Mouse (Mus musculus): ENCODE results near the gene Tmem106c. TPM values are rescaled to one million over a fixed set of nuclear protein-coding genes. Genes with fewer than 3 reads are reported as not detected.
A peak's percentile ranks its signal among the peaks of the same experiment; 100 is the strongest.

Tmem106c gene
- polyA plus RNA-seq, 1 experiment from 2014 or later = 18.1 TPM

DNA sequence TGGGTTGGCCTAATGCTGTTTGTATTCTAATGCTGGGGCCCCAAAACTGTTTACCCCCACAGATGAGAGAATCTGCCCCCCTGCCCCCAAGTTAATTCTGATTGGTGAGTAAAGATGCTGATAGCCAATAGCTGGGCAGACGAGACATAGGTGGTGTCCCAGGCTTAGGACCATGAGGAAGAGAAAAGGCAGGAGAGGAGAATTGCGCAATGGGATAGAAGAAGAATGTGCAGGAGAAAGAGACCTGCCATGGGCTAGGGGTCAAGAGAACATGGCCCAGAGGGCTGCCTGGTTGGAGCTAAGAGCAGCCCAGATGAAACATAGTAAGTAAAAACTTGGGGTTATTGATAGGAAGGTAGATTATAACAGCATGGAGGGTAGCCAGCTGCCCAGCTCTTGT is 23.9 kb upstream of the Tmem106c start:
- Histone ChIP-seq H3K27ac (no peak overlapping the region), H3K9me3 (replicated peaks) (no peaks in the 10 kb centered on the region), H3K4me3 (no peak overlapping the region), H3K27me3 (replicated peaks) (0 out of 2 replicates have a peak, but pooled peaks cover 8% of the 10 kb centered on the region), H3K36me3 (no peaks in the 10 kb centered on the region), H3K4me2 (no peak overlapping the region), H3K4me1 (no peaks in the 10 kb centered on the region), H3K9ac (no peak overlapping the region)
- ATAC-seq = no peak
- WGBS (ENCODE audit: insufficient replicate concordance) = 70% methylated on average over 2 of the region's 2 CpGs

DNA sequence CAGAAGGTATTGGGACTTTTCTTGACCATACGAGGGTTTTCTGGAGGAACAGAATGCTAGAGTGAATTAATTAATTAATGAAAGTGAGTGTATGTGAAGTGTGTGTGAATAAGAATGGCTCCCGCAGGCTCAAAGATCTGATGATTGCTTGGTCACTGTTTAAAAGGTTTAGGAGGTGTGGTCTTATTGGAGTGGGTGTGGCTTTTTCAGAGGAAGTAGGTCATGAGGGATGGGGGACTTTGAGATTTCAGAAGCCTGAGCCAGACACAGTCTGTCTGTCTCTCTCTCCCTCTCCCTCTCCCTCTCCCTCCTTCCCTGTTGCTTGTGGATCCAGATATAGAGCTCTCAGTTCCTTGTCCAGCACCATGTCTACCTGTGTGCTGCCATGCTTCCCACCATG is 22.7 kb upstream of the Tmem106c start:
- no peak overlapping the region for H3K4me2 ChIP-seq
- no peak overlapping the region for H3K4me3 ChIP-seq
- H3K36me3 ChIP-seq = no peaks in the 10 kb centered on the region
- ATAC-seq = no peak
- H3K9me3 ChIP-seq (replicated peaks) = no peaks in the 10 kb centered on the region
- no peak overlapping the region for H3K27ac ChIP-seq
- H3K27me3 ChIP-seq (replicated peaks) = 0 out of 2 replicates have a peak, but pooled peaks cover 10% of the 10 kb centered on the region
- WGBS (ENCODE audit: insufficient replicate concordance) = 61% methylated on average over 2 of the region's 2 CpGs
- H3K9ac ChIP-seq = no peak overlapping the region
- H3K4me1 ChIP-seq = no peaks in the 10 kb centered on the region

DNA sequence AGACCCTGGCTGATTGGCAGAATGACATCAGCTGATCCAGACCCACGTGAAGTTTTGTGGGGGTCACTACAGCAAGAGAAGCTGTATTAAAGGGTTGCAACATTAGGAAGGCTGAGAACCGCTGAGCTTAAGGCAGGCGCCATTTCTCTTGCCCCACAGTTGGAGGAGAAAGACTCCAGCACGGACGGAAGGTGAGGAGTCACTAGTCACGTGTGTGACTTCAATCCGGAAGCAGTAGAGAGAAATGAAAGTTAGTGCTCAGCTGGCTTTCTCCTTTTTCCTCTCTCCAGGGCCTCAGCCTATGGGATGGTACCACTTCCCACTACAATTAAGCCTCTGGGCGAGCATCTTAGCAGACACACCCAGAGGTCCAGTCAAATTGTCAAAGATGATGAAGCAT is 21.5 kb upstream of the Tmem106c start:
- Histone ChIP-seq H3K4me1 (no peaks in the 10 kb centered on the region), H3K36me3 (no peaks in the 10 kb centered on the region), H3K9ac (no peak overlapping the region), H3K4me2 (no peak overlapping the region), H3K9me3 (replicated peaks) (no peaks in the 10 kb centered on the region), H3K4me3 (no peak overlapping the region), H3K27ac (no peak overlapping the region), H3K27me3 (replicated peaks) (0 out of 2 replicates have a peak, but pooled peaks cover 10% of the 10 kb centered on the region)
- 65% methylated on average over 8 of the region's 8 CpGs for WGBS (ENCODE audit: insufficient replicate concordance)
- no peak for ATAC-seq

DNA sequence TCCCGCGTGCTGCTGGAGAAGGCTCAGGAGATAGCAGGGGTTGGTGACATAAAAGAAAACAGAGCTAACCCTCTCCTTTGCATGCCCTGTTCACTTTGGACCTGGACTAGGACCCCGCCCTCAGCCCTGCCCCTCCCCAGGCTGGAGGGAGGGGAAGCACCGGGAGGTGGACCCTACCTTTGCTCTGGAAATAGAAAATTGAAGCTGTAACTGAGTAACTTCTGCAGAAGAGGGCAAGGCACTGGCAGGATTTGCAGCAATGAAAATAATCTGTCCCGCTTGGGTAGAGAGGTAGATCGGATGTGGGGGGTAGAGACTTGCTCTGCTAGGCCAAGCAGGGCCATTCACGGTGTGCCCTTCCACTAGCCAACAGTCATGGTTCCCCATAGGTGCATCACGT is 20.6 kb upstream of the Tmem106c start:
- WGBS (ENCODE audit: insufficient replicate concordance) = 71% methylated on average over 8 of the region's 8 CpGs
- no peak for ATAC-seq
- H3K9ac ChIP-seq = no peak overlapping the region
- H3K4me3 ChIP-seq = no peak overlapping the region
- no peaks in the 10 kb centered on the region for H3K36me3 ChIP-seq
- no peaks in the 10 kb centered on the region for H3K4me1 ChIP-seq
- H3K4me2 ChIP-seq = no peak overlapping the region
- H3K27me3 ChIP-seq (replicated peaks) = 0 out of 2 replicates have a peak, but pooled peaks cover 16% of the 10 kb centered on the region
- H3K9me3 ChIP-seq (replicated peaks) = no peaks in the 10 kb centered on the region
- no peak overlapping the region for H3K27ac ChIP-seq

DNA sequence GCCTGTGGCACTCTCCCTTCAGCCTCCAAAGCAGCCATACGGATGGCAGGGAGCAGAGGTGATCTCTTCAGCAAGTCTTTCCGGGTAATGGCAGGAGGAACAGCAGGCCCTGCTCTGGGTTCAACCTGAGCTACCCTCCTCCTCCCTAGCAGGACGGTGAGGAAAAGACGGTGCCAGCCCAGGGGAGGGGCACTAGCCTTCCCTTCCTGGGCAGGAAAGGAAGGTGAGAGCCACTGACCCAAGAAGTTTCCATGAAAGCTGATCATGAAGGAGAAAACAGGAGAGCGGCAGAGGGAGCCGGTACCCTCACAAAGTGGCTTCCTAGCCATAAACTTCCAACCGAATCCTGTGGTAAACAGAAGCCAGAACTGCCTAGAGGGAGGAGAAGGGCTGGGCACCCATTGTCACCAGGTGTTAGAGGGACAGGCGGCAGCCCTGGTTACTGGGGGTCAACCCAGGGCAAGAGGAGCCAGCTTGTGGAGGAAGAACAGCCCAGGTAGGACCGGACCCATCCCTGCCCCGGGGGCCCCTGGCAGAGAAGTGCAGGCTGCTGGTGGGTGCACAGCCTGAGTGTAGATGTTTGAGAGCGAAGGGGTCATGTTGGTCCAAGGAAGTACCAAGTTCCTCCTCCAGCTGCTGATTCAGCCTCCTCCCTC is 19.0 kb upstream of the Tmem106c start:
- Histone ChIP-seq H3K9me3 (replicated peaks) (no peaks in the 10 kb centered on the region), H3K4me3 (no peak overlapping the region), H3K27me3 (replicated peaks) (peaks cover 30% of the 10 kb centered on the region; the same call in 1 of the 2 replicates), H3K4me1 (no peaks in the 10 kb centered on the region), H3K9ac (no peak overlapping the region), H3K27ac (no peak overlapping the region), H3K4me2 (no peak overlapping the region), H3K36me3 (no peaks in the 10 kb centered on the region)
- 62% methylated on average over 11 of the region's 11 CpGs for WGBS (ENCODE audit: insufficient replicate concordance)
- no peak for ATAC-seq

DNA sequence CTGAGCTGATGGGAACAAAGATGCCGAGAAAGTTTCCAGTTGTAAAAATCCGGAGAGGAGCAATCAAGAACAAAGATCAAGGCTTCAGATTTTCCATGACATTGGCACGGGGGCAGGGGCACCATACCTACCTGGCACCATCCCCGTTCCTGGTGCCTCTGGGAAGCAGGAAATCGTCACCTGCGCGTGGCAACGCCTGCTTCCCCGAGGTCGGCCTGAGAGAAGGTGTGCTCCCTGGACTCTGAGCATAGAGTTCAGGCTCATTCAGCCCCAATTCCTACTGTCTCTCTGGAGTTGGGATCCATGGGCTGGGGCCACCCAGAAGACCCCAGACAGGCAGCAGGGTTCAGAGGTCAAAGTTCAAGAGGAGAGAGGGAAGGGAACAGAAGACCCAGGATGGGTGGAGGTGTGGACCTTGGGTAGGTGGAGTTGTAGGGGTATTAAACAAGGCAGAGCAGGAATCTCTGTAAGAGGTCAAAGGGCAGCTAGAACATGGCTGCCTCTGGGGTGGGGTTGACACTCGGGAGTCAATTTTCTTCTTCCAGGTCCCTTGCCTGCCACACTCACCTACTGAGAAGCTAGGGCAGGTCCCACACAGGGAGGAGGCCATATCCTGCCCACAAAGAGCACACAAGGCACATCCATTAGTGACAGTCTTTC is 18.2 kb upstream of the Tmem106c start:
- ATAC-seq = no peak
- no peaks in the 10 kb centered on the region for H3K4me1 ChIP-seq
- WGBS (ENCODE audit: insufficient replicate concordance) = 71% methylated on average over 9 of the region's 11 CpGs
- H3K9me3 ChIP-seq (replicated peaks) = no peaks in the 10 kb centered on the region
- H3K27me3 ChIP-seq (replicated peaks) = peaks cover 30% of the 10 kb centered on the region; the same call in 1 of the 2 replicates
- H3K4me2 ChIP-seq = no peak overlapping the region
- H3K4me3 ChIP-seq = no peak overlapping the region
- no peaks in the 10 kb centered on the region for H3K36me3 ChIP-seq
- H3K27ac ChIP-seq = no peak overlapping the region
- no peak overlapping the region for H3K9ac ChIP-seq

DNA sequence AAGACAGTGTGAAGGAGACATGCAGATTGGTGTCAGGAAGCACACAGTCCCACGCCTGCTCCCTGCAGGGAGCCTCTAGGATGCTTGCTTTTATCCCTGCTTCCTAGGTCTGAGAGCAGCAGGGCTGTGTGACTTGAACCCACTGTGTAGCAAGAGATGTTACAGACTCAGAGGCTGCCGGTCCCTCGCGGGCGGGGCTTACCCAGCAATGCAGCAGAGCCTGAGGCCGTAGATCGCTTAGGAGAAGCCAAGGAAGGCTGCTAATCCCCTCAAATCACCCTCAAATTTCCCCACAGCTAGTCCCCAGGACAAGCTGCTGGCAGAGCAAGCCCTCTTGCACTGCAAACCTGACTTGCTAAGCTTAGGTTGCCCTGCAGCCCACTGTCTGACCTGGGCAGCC is 15.3 kb upstream of the Tmem106c start:
- H3K27ac ChIP-seq = no peak overlapping the region
- H3K36me3 ChIP-seq = no peaks in the 10 kb centered on the region
- no peaks in the 10 kb centered on the region for H3K9me3 ChIP-seq (replicated peaks)
- no peak overlapping the region for H3K4me2 ChIP-seq
- no peaks in the 10 kb centered on the region for H3K4me1 ChIP-seq
- no peak overlapping the region for H3K4me3 ChIP-seq
- H3K9ac ChIP-seq = no peak overlapping the region
- H3K27me3 ChIP-seq (replicated peaks) = peaks cover 38% of the 10 kb centered on the region
- no peak for ATAC-seq
- 41% methylated on average over 7 of the region's 7 CpGs for WGBS (ENCODE audit: insufficient replicate concordance)

DNA sequence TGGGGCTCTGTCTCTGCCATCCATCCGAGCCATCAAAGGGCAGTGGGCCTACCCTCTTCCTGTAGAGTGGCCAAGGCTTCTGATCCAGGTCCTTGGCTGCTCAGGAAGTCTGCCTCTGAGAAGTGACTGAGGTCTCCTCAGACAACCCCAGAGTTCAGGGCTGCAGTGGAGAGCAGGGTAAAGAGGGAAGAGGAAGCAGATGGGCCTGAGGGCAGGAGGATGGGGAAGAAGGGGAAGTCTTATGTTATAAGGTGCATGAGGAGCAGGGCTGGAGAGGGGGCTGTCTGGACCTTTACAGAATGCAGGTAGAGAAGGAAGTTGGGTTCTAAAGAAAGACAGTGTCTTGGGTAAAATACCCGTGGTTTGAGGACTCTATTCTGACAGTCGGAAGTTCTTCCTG is 14.3 kb upstream of the Tmem106c start:
- H3K9me3 ChIP-seq (replicated peaks) = no peaks in the 10 kb centered on the region
- H3K27me3 ChIP-seq (replicated peaks) = peaks cover 34% of the 10 kb centered on the region
- no peaks in the 10 kb centered on the region for H3K36me3 ChIP-seq
- H3K4me2 ChIP-seq = no peak overlapping the region
- H3K9ac ChIP-seq = no peak overlapping the region
- 24% methylated on average over 3 of the region's 3 CpGs for WGBS (ENCODE audit: insufficient replicate concordance)
- no peak overlapping the region for H3K27ac ChIP-seq
- ATAC-seq = no peak
- H3K4me3 ChIP-seq = no peak overlapping the region
- no peaks in the 10 kb centered on the region for H3K4me1 ChIP-seq

DNA sequence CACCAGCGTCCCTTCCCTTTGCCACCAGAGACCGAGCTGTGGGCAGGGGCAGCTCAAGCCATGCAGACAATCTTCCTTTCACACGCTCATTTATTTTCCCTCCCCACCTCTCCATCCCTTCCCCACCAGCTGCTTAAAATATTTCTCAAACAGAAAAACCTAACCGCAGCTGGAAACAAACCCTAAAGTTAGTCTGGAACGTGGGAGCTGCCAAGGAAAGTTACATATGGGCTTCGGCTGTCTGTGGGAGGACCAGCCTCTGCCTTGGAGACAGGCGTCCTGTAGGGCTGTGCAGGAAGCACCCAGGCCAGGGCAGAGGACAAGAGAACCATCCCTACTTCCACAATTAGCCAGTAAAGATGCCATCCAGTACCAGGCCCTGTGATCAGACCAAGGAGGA is 13.8 kb upstream of the Tmem106c start:
- Histone ChIP-seq H3K9me3 (replicated peaks) (no peaks in the 10 kb centered on the region), H3K4me1 (no peaks in the 10 kb centered on the region), H3K4me3 (no peak overlapping the region), H3K36me3 (no peaks in the 10 kb centered on the region), H3K27ac (no peak overlapping the region), H3K27me3 (replicated peaks) (peaks cover 29% of the 10 kb centered on the region), H3K9ac (no peak overlapping the region), H3K4me2 (no peak overlapping the region)
- no peak for ATAC-seq
- 50% methylated on average over 7 of the region's 7 CpGs for WGBS (ENCODE audit: insufficient replicate concordance)

DNA sequence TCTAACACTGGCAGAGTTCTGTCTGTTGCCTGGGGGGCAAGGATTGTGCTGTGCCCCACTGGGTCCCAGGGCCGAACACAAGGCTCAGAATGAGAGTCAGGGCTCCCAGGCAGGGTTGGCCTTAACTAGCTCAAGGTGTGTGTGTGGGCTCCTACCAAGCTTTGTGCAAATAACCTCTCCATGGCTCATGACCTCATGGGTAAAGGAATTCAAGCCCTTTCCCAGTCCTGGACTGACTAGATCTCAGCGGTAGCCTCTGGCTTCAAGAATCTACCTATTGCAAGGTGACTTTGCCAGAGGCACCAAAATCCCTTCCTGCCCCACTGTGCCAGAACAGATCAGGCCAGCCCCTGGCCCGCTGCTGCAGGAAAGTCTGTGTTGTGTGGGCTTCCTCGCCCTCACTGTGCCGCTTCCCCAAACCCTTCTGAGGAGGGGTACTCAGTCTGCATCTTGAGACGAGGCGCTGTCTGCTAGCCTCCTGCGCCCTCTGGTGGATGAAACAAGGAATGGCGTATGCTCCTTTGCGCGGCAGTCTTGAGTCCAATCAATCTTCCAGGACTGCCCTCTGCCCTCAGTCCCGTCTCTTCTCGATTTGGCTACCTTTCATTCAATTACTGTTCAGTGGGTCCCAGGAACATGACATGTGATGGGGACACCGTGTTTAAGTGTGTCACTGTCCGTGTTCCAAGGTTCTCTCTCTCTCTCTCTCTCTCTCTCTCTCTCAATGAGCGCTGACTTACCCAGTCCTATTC is 11.7 kb upstream of the Tmem106c start:
- no peak overlapping the region for H3K4me3 ChIP-seq
- H3K36me3 ChIP-seq = no peaks in the 10 kb centered on the region
- peaks cover 28% of the 10 kb centered on the region for H3K27me3 ChIP-seq (replicated peaks)
- H3K4me1 ChIP-seq = no peaks in the 10 kb centered on the region
- no peak for ATAC-seq
- H3K9me3 ChIP-seq (replicated peaks) = no peaks in the 10 kb centered on the region
- H3K9ac ChIP-seq = no peak overlapping the region
- no peak overlapping the region for H3K27ac ChIP-seq
- WGBS (ENCODE audit: insufficient replicate concordance) = 16% methylated on average over 16 of the region's 16 CpGs
- H3K4me2 ChIP-seq = no peak overlapping the region

DNA sequence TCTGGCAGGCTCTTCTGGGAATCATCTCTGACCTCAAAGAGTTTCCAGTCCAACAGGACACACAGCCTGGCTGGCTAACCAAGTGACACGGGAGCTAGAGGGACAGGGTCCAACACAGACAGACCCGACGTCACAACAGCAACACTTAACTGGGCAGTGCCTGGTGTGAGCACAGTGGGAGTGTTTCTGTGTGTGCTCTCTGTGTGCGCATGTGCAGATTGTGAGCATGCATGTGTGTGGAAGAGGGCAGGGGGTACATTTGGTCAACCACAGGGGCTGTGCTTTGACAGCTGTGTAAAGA is 11.2 kb upstream of the Tmem106c start:
- Histone ChIP-seq H3K4me1 (no peaks in the 10 kb centered on the region), H3K4me3 (no peak overlapping the region), H3K9me3 (replicated peaks) (no peaks in the 10 kb centered on the region), H3K9ac (no peak overlapping the region), H3K27ac (no peak overlapping the region), H3K36me3 (no peaks in the 10 kb centered on the region), H3K27me3 (replicated peaks) (peaks cover 27% of the 10 kb centered on the region), H3K4me2 (no peak overlapping the region)
- ATAC-seq = 0 out of 2 replicates have a peak, but pooled peaks have one; percentile 30
- 61% methylated on average over 4 of the region's 4 CpGs for WGBS (ENCODE audit: insufficient replicate concordance)

DNA sequence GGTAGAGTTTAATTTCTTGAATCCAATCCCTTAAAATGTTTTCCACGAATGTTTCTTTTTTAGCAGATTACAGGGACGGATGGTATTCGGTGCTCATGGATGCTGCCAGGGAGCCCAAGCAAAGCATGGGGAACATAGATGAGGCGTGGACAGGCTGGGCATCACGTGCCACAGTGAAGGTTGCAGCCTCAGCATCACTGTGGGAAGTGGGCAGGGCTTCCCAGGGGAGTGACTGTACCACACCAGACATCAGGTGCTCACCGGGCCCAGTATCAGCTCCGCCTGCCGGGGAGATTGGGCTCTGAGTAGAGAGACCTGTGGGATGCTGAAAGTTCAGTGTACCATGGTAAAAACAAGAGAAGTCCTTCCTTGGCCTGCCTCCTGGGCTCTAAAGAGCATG is 9.3 kb upstream of the Tmem106c start:
- no peak for ATAC-seq
- H3K9me3 ChIP-seq (replicated peaks) = no peaks in the 10 kb centered on the region
- 62% methylated on average over 8 of the region's 8 CpGs for WGBS (ENCODE audit: insufficient replicate concordance)

More for the DNA sequence above, 9.3 kb upstream of the Tmem106c start:
- no peaks in the 10 kb centered on the region for H3K4me1 ChIP-seq
- H3K36me3 ChIP-seq = no peaks in the 10 kb centered on the region
- no peak overlapping the region for H3K4me3 ChIP-seq
- H3K27ac ChIP-seq = no peak overlapping the region
- peaks cover 9% of the 10 kb centered on the region; the same call in 1 of the 2 replicates for H3K27me3 ChIP-seq (replicated peaks)
- no peak overlapping the region for H3K9ac ChIP-seq
- H3K4me2 ChIP-seq = no peak overlapping the region
